Mouse (Mus musculus) T-cell, adult 66 days (primary cell): ENCODE data around the gene Gart. TPM values are rescaled to one million over a fixed set of nuclear protein-coding genes. Genes with fewer than 3 reads are reported as not detected.

ENCODE experiments used
- total RNA-seq, 2 experiments: library from RNA; stranded (reverse); gene quantifications; 3 replicates in 1 of 2; 4 replicates in 1 of 2; pipeline ENCODE4 v1.2.4; 2023

The Gart gene
- 100 to 1,000 TPM; 105 to 118 TPM for total RNA-seq

DNA sequence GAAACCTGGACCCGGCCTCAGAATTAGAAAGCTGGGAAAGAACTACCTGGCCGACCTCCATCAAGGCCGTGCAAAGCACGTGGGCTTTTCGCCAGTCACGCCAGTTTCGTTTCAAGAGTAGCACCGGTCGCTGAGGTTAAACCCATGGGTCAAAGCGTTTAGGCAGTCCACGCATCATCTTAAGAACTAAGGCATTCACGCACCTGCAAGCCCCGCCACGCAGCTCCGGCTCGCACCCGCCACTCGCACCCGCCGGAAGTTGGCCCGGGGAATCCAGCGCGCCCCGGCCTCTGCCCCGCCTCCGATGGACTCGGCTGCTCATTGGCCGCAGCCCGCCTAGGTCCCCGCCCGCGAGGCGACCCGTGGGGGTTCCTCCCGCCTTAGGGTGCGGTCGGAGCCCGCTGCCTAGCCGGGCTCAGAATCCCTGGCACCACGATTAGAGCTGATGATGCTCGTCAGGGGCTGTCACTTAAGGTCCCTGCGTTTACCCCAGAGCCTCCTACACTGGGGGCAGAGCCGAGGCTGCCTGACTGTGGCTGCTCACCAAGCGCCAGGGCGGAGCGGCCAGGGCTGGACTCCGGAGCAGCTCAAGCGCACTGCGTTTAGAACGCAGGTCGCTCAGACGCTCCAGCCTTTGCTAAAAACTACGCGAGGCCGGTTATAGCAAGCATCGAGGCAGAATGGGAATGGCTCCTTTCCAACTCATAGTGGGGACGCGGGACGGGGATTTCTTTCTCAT lies at the start of gene Gart:
Gart (minus strand) TSS at position 272 of the 739 bp plus-strand sequence.

DNA sequence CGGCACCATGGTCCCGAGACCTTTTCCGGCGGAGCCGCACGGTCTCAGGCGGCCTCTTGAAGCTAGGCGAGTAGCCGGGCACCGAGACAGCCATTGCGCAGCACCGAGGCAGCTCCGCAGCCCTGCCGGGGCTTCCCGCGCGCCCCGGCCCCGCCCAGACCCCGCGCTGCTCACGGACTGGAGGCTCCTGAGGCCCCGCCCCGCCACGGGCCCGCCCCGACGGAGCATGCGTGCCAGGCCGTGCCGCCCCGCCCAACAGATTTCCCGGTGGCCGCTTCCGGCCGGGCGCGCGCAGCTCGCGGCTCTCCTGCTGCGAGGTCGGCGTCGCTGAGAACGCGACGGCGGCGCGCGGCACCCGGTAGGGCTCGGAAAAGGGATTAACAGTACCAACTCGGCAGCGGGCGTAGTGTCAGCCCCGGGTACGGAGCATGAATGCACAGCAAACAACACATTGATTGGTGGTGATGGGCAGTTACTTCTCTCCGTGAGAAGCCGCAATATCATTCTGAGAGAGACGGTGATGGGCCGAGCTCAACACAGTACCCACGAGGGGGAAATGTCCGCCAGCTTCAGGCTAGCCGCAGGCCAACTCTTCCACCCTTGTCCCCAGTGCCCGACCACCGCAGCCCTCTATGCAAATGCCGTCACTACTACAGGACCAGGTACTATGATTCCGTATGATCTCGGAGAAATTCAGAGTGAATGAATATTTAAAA lies 42.0 kb upstream of the Gart start, which contains the start of gene Donson:
Donson (minus strand) TSS at position 152 of the 716 bp plus-strand sequence.

DNA sequence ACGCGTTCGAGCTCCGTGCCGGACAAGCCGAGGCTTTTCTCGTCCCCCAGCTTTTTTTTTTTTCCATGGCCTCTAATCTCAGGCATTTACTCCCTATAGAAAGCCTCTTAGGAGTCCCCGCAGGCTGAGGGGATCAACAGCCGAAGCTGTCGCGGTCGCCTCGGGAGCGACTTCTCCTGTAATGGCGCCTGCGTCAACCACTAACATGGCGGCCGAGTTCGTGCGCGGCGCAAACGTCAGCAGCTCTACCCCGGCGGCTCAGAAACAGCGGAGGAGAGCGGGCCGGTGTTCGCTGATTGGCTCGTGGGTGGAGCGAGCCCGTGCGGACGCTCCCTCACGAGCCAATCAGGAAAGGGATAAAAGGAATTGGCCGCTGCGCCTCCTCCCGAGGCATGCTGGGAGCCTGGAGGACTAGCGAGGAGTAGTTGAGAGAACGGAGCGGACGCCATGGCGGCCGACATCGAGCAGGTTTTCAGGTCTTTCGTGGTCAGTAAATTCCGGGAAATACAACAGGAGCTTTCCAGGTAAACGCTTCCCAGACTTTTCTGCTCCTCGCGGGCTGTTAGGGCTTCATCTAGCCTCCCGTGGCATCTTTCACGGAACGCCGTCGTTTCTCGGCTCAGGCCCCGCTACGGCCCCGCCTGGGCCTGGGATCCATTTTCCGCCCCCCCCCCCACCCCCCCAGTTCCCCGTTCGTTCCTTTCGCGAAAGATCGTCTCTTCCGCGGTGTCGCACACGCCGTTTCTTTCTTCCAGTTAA lies 888 bp upstream of the Gart start, which contains the start of gene Son:
Son (plus strand) TSS at position 46 of the 759 bp plus-strand sequence.

DNA sequence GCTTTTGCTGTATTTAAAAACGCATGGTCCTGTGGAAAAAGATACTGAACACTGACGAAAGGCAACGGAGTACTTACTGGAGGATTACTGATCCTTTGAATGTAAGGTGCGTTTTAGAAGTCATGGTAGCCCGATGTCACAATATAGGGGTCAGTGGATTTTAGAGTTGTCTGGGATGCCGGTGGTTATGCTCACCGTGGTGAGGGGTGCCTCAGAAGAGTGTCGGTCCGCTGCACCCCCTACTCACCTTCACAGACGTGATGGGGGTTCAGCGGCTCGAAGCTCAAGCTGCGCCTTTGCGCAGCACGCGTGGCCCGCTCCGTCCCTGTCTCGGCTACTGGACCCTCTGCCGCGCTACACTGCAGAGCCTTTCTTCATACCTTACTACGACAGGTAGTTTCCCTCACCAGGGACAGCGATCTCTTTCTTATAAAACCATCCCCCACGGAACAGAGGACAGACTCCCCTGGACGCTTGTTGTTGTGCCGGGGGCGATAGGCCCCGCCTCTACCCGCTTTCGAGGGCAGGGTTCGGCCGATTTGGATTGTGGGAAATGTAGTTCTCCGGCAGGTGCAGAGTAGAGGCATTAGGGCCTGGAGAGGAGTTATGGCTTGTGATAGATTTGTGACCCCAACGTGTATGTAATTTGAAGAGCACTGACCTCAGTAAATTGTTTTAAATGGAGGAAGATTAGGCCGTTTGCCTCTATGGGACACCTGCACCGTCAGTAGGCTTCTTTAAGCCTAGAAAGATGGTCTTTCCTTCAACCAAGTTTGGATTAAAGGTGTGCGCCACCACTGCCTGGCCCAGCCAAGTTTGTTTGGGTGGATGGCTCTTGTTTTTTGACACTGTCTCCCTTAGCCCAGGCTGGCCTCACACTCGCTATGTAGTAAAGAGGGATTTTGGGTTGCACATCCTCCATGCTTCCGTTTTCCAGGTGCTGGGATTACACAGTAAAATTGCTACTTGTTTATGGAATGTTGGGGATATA lies 27.9 kb downstream of the Gart start, which contains the start of gene Dnajc28:
Dnajc28 (minus strand) TSS at position 516 of the 991 bp plus-strand sequence.

DNA sequence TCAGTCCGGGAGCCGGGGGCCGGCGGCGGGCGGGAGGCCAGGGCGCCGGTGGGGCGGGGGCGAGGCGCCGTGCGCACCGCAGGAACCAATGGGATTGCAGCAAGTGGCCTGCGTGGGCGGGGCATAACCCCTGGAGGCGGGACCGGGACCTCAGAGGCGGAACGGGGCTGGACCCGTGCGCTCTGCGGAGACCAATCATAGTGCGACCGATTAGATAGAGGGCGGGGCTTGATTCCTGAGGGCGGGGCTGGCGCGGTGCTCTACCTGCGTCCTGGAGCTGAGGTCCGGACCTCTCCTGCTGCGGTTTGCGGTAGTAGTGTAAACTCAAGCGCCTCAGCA lies 49.1 kb downstream of the Gart start, which contains the start of gene Tmem50b:
Tmem50b (minus strand) TSS at position 129 of the 339 bp plus-strand sequence.

Other genes with a start within 250 kb of the Gart start
- gene Il10rb, start 240.8 kb downstream of the Gart start, total RNA-seq, result 10 to 100 TPM; 67.7 to 71.1 TPM
- gene Ifnar1, start 161.7 kb downstream of the Gart start, total RNA-seq, result 100 to 1,000 TPM; 133 to 142 TPM
- 10 to 100 TPM; 43.3 to 52.4 TPM for gene Ifngr2, start 99.9 kb downstream of the Gart start, total RNA-seq
- 10 to 100 TPM; 17.7 to 19.1 TPM for gene Tmem50b, start 49.2 kb downstream of the Gart start, total RNA-seq
- gene Dnajc28, start 27.9 kb downstream of the Gart start, total RNA-seq, result 1 to 10 TPM; 1.2 to 1.8 TPM
- 100 to 1,000 TPM; 456 to 470 TPM for gene Son, start 554 bp upstream of the Gart start, total RNA-seq
- gene Donson, start 41.8 kb upstream of the Gart start, total RNA-seq, result 100 to 1,000 TPM in 1 of 2 experiments, 10 to 100 TPM in 1; 86.3 to 112 TPM
- gene Cryzl1, start 82.0 kb upstream of the Gart start, total RNA-seq, result 10 to 100 TPM; 23.1 to 26.8 TPM
- 1 to 10 TPM; 5.0 to 5.1 TPM for gene Itsn1, start 82.3 kb upstream of the Gart start, total RNA-seq